Mouse (Mus musculus): ENCODE measurements around the gene Rab11fip3.

DNA sequence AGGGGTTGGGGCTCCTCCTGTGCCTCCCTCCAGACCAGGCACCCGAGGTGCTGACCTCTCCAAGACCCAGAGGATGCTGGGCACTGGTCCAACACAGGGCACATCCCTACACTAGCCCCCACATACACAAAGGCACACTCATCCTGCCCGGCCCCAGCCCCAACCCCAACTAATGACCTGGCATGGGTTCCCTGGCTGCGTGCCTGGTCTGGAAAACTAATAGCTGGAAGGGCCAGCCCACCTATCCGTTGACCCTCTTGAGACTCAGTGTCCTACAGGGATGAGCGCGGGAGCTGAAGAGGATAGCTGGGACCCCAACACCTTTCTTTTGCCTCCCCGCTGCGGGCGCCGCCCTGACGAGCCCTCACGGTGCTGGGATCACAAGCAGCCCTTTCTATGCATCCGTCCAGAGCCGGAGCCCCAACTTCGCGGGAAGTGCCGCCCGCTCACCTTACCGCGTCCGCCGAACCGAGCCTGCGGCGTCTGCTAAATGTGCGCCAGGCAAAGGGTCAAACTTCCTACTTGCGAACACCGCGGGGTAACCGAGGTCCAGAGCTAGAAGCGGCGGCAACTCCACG is 118.0 kb downstream of the Rab11fip3 start:
- TF ChIP-seq CTCF (IDR thresholded peaks at IDR 0.05; ENCODE audit: control insufficient read depth, insufficient read depth, insufficient read length): no peak
- TF ChIP-seq MAX (IDR thresholded peaks at IDR 0.05): no peak
- TF ChIP-seq USF1 (IDR thresholded peaks at IDR 0.05; ENCODE audit: low read depth): no peak
- no peak for TF ChIP-seq MYOG (IDR thresholded peaks at IDR 0.05; ENCODE audit: control insufficient read depth, extremely low read depth, insufficient read length)
- TF ChIP-seq MYOD1 (IDR thresholded peaks at IDR 0.05; ENCODE audit: control insufficient read depth, insufficient read length, low read depth): no peak
- no peak for TF ChIP-seq CEBPB (IDR thresholded peaks at IDR 0.05; ENCODE audit: low read depth)
- TF ChIP-seq FOSL1 (IDR thresholded peaks at IDR 0.05; ENCODE audit: insufficient read depth, low read length, poor library complexity, severe bottlenecking): no peak
